Mouse (Mus musculus): ENCODE results near the gene Ado. TPM values are rescaled to one million over a fixed set of nuclear protein-coding genes. Genes with fewer than 3 reads are reported as not detected.

The Ado gene
- polyA plus RNA-seq, 1 experiment from 2014 or later, result 51.9 TPM

DNA sequence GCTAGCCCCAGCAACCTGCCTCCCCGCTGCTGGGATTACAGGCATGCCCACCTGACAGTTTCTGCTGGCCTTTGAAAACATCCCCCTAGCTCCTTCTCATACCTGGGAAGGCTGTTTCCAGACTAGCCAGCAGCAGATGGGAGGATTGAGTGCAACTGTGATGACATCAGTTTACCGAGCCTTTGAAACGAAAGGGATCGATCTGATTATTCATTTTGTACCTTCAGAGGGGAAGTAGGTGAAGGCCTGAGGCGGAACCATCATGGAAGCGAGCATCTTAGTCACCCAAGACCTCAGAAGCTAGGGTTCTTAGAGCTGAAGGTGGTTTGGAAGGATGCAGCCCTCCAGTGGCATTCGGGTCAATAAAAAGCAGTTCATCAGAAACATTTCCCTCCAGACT, 15.8 kb upstream of the Ado start:
- H3K36me3 ChIP-seq (ENCODE audit: control insufficient read depth, insufficient read depth, low read length), result no peaks in the 10 kb centered on the region
- no peak overlapping the region for H3K27ac ChIP-seq (ENCODE audit: low read length)
- no peaks in the 10 kb centered on the region for H3K27me3 ChIP-seq (ENCODE audit: control insufficient read depth, insufficient read depth, low read length)
- H3K4me1 ChIP-seq (ENCODE audit: control insufficient read depth, insufficient read depth, low read length), result no peaks in the 10 kb centered on the region
- WGBS, result 91% methylated on average over 7 of the region's 7 CpGs
- no peak overlapping the region for H3K4me3 ChIP-seq (replicated peaks; ENCODE audit: low read length)
- H3K9me3 ChIP-seq (replicated peaks; ENCODE audit: control insufficient read depth, low read length), result no peaks in the 10 kb centered on the region
- H3K4me2 ChIP-seq (ENCODE audit: low read depth, low read length), result no peak overlapping the region
- no peak for ATAC-seq (ENCODE audit: insufficient read depth, low FRiP score)
- H3K9ac ChIP-seq (ENCODE audit: low read length), result no peak overlapping the region

GRCm38 (mm10) chr10:67561185-67561584, 12.4 kb upstream of the Ado start:
- no peaks in the 10 kb centered on the region; the same call in 1 of the 2 replicates for H3K9me3 ChIP-seq (replicated peaks; ENCODE audit: control insufficient read depth, low read length)
- no peak overlapping the region for H3K9ac ChIP-seq (ENCODE audit: low read length)
- H3K27ac ChIP-seq (ENCODE audit: low read length), result no peak overlapping the region
- H3K4me3 ChIP-seq (replicated peaks; ENCODE audit: low read length), result no peak overlapping the region
- ATAC-seq (ENCODE audit: insufficient read depth, low FRiP score), result no peak
- H3K4me2 ChIP-seq (ENCODE audit: low read depth, low read length), result no peak overlapping the region
- no peaks in the 10 kb centered on the region for H3K36me3 ChIP-seq (ENCODE audit: control insufficient read depth, insufficient read depth, low read length)
- no peaks in the 10 kb centered on the region for H3K27me3 ChIP-seq (ENCODE audit: control insufficient read depth, insufficient read depth, low read length)
- WGBS, result 59% methylated on average over 1 of the region's 1 CpGs
- no peaks in the 10 kb centered on the region for H3K4me1 ChIP-seq (ENCODE audit: control insufficient read depth, insufficient read depth, low read length)

- Histone ChIP-seq H3K9me3 (replicated peaks; ENCODE audit: control insufficient read depth, low read length) (no peaks in the 10 kb centered on the region; the same call in 1 of the 2 replicates), H3K4me3 (replicated peaks; ENCODE audit: low read length) (no peak overlapping the region), H3K4me2 (ENCODE audit: low read depth, low read length) (no peak overlapping the region), H3K27ac (ENCODE audit: low read length) (no peak overlapping the region), H3K4me1 (ENCODE audit: control insufficient read depth, insufficient read depth, low read length) (no peaks in the 10 kb centered on the region), H3K9ac (ENCODE audit: low read length) (no peak overlapping the region), H3K36me3 (ENCODE audit: control insufficient read depth, insufficient read depth, low read length) (no peaks in the 10 kb centered on the region), H3K27me3 (ENCODE audit: control insufficient read depth, insufficient read depth, low read length) (no peaks in the 10 kb centered on the region)
- ATAC-seq (ENCODE audit: insufficient read depth, low FRiP score), result no peak
- WGBS, result 55% methylated on average over 13 of the region's 13 CpGs
Measured at GRCm38 (mm10) chr10:67559765-67560394, 11.1 kb upstream of the Ado start.

- no peaks in the 10 kb centered on the region; the same call in 1 of the 2 replicates for H3K9me3 ChIP-seq (replicated peaks; ENCODE audit: control insufficient read depth, low read length)
- 66% methylated on average over 4 of the region's 4 CpGs for WGBS
- no peak overlapping the region for H3K4me3 ChIP-seq (replicated peaks; ENCODE audit: low read length)
- no peak overlapping the region for H3K4me2 ChIP-seq (ENCODE audit: low read depth, low read length)
- no peaks in the 10 kb centered on the region for H3K36me3 ChIP-seq (ENCODE audit: control insufficient read depth, insufficient read depth, low read length)
- H3K4me1 ChIP-seq (ENCODE audit: control insufficient read depth, insufficient read depth, low read length), result no peaks in the 10 kb centered on the region
- no peak overlapping the region for H3K9ac ChIP-seq (ENCODE audit: low read length)
- no peak for ATAC-seq (ENCODE audit: insufficient read depth, low FRiP score)
- H3K27ac ChIP-seq (ENCODE audit: low read length), result no peak overlapping the region
- no peaks in the 10 kb centered on the region for H3K27me3 ChIP-seq (ENCODE audit: control insufficient read depth, insufficient read depth, low read length)
Measured at GRCm38 (mm10) chr10:67558053-67558452, 9.3 kb upstream of the Ado start.

- no peaks in the 10 kb centered on the region for H3K9me3 ChIP-seq (replicated peaks; ENCODE audit: control insufficient read depth, low read length)
- peak overlapping the region; percentile 88 for H3K4me3 ChIP-seq (replicated peaks; ENCODE audit: low read length)
- ATAC-seq (ENCODE audit: insufficient read depth, low FRiP score), result peak; percentile 57
- WGBS, result under 1% methylated on average over 69 of the region's 73 CpGs
- peak overlapping the region; percentile 94 for H3K4me2 ChIP-seq (ENCODE audit: low read depth, low read length)
- H3K27ac ChIP-seq (ENCODE audit: low read length), result peak overlapping the region; percentile 95
- peaks cover 16% of the 10 kb centered on the region for H3K4me1 ChIP-seq (ENCODE audit: control insufficient read depth, insufficient read depth, low read length)
- peak overlapping the region; percentile 95 for H3K9ac ChIP-seq (ENCODE audit: low read length)
- no peaks in the 10 kb centered on the region for H3K27me3 ChIP-seq (ENCODE audit: control insufficient read depth, insufficient read depth, low read length)
- no peaks in the 10 kb centered on the region for H3K36me3 ChIP-seq (ENCODE audit: control insufficient read depth, insufficient read depth, low read length)
Measured at GRCm38 (mm10) chr10:67548261-67548854, 397 bp downstream of the Ado start.

DNA sequence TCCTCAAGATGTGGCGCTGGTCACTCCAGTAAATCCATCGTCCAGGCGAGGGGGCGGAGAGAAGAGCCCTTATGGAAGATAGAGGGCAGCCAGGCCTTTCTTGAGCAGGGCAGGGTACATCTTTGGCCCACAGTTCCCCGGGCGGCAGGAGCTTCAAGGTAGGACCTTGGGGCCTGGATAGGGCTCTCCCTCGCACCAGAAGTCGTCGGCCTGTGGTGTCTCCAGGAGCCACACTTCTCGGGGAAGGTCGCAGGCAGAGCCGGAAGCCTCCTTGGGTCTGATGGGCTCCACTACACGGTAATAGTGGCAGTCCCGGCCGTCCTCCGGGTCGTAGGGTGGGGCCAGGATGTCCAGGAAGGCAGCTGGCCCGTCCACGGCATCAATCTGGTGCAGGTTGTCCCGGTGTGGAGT, 900 bp downstream of the Ado start:
- 2% methylated on average over 20 of the region's 20 CpGs for WGBS
- Histone ChIP-seq H3K4me2 (ENCODE audit: low read depth, low read length) (peak overlapping the region; percentile 94), H3K4me3 (replicated peaks; ENCODE audit: low read length) (peak overlapping the region; percentile 88), H3K9ac (ENCODE audit: low read length) (peak overlapping the region; percentile 95), H3K4me1 (ENCODE audit: control insufficient read depth, insufficient read depth, low read length) (peaks cover 16% of the 10 kb centered on the region), H3K36me3 (ENCODE audit: control insufficient read depth, insufficient read depth, low read length) (no peaks in the 10 kb centered on the region), H3K27me3 (ENCODE audit: control insufficient read depth, insufficient read depth, low read length) (no peaks in the 10 kb centered on the region), H3K9me3 (replicated peaks; ENCODE audit: control insufficient read depth, low read length) (no peaks in the 10 kb centered on the region), H3K27ac (ENCODE audit: low read length) (0 out of 2 replicates have a peak overlapping the region, but pooled peaks have one; percentile 95)
- ATAC-seq (ENCODE audit: insufficient read depth, low FRiP score), result no peak

DNA sequence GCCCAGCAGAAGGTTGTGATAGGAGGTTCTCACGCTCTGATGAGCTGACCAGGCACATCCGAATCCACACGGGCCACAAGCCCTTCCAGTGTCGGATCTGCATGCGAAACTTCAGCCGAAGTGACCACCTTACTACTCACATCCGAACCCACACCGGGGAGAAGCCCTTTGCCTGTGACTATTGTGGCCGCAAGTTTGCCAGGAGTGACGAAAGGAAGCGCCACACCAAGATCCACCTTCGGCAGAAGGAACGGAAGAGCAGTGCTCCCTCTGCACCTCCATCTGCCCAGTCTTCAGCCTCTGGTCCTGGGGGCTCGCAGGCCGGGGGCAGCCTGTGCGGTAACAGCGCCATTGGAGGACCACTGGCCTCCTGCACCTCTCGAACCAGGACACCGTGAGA, 8.2 kb downstream of the Ado start:
- Histone ChIP-seq H3K36me3 (ENCODE audit: control insufficient read depth, insufficient read depth, low read length) (no peaks in the 10 kb centered on the region), H3K27me3 (ENCODE audit: control insufficient read depth, insufficient read depth, low read length) (peaks cover 46% of the 10 kb centered on the region), H3K4me2 (ENCODE audit: low read depth, low read length) (no peak overlapping the region), H3K4me3 (replicated peaks; ENCODE audit: low read length) (no peak overlapping the region), H3K9me3 (replicated peaks; ENCODE audit: control insufficient read depth, low read length) (no peaks in the 10 kb centered on the region), H3K9ac (ENCODE audit: low read length) (no peak overlapping the region), H3K4me1 (ENCODE audit: control insufficient read depth, insufficient read depth, low read length) (peaks cover 18% of the 10 kb centered on the region), H3K27ac (ENCODE audit: low read length) (no peak overlapping the region)
- no peak for ATAC-seq (ENCODE audit: insufficient read depth, low FRiP score)
- 37% methylated on average over 19 of the region's 19 CpGs for WGBS

- WGBS, result 63% methylated on average over 6 of the region's 6 CpGs
- Histone ChIP-seq H3K36me3 (ENCODE audit: control insufficient read depth, insufficient read depth, low read length) (no peaks in the 10 kb centered on the region), H3K27ac (ENCODE audit: low read length) (no peak overlapping the region), H3K9ac (ENCODE audit: low read length) (no peak overlapping the region), H3K4me2 (ENCODE audit: low read depth, low read length) (no peak overlapping the region), H3K27me3 (ENCODE audit: control insufficient read depth, insufficient read depth, low read length) (peaks cover 58% of the 10 kb centered on the region), H3K4me3 (replicated peaks; ENCODE audit: low read length) (no peak overlapping the region), H3K4me1 (ENCODE audit: control insufficient read depth, insufficient read depth, low read length) (peaks cover 26% of the 10 kb centered on the region), H3K9me3 (replicated peaks; ENCODE audit: control insufficient read depth, low read length) (no peaks in the 10 kb centered on the region)
- no peak for ATAC-seq (ENCODE audit: insufficient read depth, low FRiP score)
Measured at GRCm38 (mm10) chr10:67539401-67539730, 9.4 kb downstream of the Ado start.

- H3K9ac ChIP-seq (ENCODE audit: low read length), result no peak overlapping the region
- H3K27me3 ChIP-seq (ENCODE audit: control insufficient read depth, insufficient read depth, low read length), result peaks cover 64% of the 10 kb centered on the region
- peak overlapping the region; percentile 59 for H3K4me3 ChIP-seq (replicated peaks; ENCODE audit: low read length)
- ATAC-seq (ENCODE audit: insufficient read depth, low FRiP score), result no peak
- H3K27ac ChIP-seq (ENCODE audit: low read length), result no peak overlapping the region
- H3K9me3 ChIP-seq (replicated peaks; ENCODE audit: control insufficient read depth, low read length), result no peaks in the 10 kb centered on the region
- WGBS, result under 1% methylated on average over 49 of the region's 50 CpGs
- H3K36me3 ChIP-seq (ENCODE audit: control insufficient read depth, insufficient read depth, low read length), result no peaks in the 10 kb centered on the region
- H3K4me2 ChIP-seq (ENCODE audit: low read depth, low read length), result peak overlapping the region; percentile 99
- H3K4me1 ChIP-seq (ENCODE audit: control insufficient read depth, insufficient read depth, low read length), result peaks cover 26% of the 10 kb centered on the region
Measured at GRCm38 (mm10) chr10:67538585-67539400, 10.0 kb downstream of the Ado start.
